In the genomic region with DNA sequence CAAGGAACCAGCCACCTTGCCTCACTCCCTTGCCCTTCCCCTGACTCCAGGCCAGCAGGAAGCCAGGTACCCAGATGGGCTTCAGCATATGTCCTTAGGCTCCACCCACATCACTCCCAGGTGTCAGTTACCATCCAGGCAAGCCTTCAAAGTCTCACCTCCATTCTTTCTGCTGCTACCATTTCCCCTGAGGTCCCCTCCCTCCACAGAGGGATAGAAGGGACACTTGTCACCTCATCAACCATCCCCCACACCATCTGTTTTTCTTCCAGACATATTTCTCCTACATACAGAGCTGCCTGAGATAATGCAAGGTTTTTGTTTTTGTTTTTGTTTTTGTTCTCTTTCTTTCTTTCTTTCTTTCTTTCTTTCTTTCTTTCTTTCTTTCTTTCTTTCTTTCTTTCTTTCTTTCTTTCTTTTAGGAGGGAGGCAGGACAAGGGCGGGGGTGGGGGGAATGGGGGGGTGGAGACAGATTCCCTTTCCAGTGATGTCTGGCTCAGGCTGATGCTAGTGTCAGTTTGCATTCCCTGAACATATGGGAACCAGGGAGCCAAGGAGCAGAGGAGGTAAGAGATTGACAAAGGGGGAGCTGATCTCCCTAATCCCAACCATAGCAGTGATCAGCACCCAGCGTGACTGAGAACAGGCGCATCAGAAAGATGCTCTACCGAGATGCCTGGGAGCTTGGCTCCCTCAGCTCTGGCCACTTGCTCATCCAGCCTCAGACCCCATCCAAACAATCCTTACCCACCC, we compare ENCODE assay signal across 16 mouse cellular contexts. TPM values are rescaled to one million over a fixed set of nuclear protein-coding genes. Genes with fewer than 3 reads are reported as not detected.
DNase-seq lines count a peak whose midpoint lies in the region; ATAC-seq and TF ChIP-seq lines count a peak whose summit lies in the region.
"Had no signal": no experiment of that assay in that cellular context is flagged by ENCODE, and none has a peak within 500 bp of the region (broad histone marks: within the 10 kb centered on the region; RNA-seq: fewer than 3 reads in every experiment).

No protein-coding gene starts in this region.

- no peak overlapping the region for H3K4me2 ChIP-seq in forebrain, embryonic 13.5 days
- H3K4me2 ChIP-seq in hindbrain, embryonic 14.5 days (replicated peaks): no peak overlapping the region
- H3K4me2 ChIP-seq: limb, embryonic 13.5 days had no signal

- no peaks in the 10 kb centered on the region for H3K27me3 ChIP-seq in embryonic facial prominence, embryonic 10.5 days (replicated peaks; ENCODE audit: low read depth, poor library complexity, severe bottlenecking)
- H3K27me3 ChIP-seq in forebrain, embryonic 13.5 days: no peaks in the 10 kb centered on the region
- H3K27me3 ChIP-seq in hindbrain, embryonic 14.5 days (ENCODE audit: control insufficient read depth, insufficient read depth, low read length): no peaks in the 10 kb centered on the region
- H3K27me3 ChIP-seq: limb, embryonic 13.5 days had no signal

- peak overlapping the region; percentile 28; the same call in 1 of the 2 replicates for H3K27ac ChIP-seq in layer of hippocampus, adult 2 months
- H3K27ac ChIP-seq in embryonic facial prominence, embryonic 10.5 days (replicated peaks): peak overlapping the region; percentile 67; the same call in 1 of the 2 replicates
- H3K27ac ChIP-seq in forebrain, embryonic 13.5 days: peak overlapping the region; percentile 88
- peak overlapping the region; percentile 63 for H3K27ac ChIP-seq in hindbrain, embryonic 14.5 days
- H3K27ac ChIP-seq: limb, embryonic 13.5 days; liver, embryonic 14.5 days had no signal

- DNase-seq in layer of hippocampus, adult 2 months (ENCODE audit: low spot score in 2 of 2): no peak
- no peak for DNase-seq in layer of hippocampus, adult 9-10 months (ENCODE audit: low spot score)
- DNase-seq in embryonic facial prominence, embryonic 10.5 days (ENCODE audit: low spot score): no peak
- DNase-seq in hindbrain, embryonic 14.5 days (ENCODE audit: low spot score): no peak
- no peak for DNase-seq in thymus, postnatal 25 days
- DNase-seq in heart, postnatal 10 days: no peak
- no peak for DNase-seq in adrenal gland, adult (ENCODE audit: inconsistent age in 2 of 2, low spot score in 1 of 2)
- DNase-seq: adrenal gland, postnatal 10 days; B cell, adult 2 months; cerebellum, adult 2 months; gastrocnemius, postnatal 25 days had no signal

- H3K4me3 ChIP-seq in layer of hippocampus, adult 2 months: no peak overlapping the region
- no peak overlapping the region for H3K4me3 ChIP-seq in embryonic facial prominence, embryonic 10.5 days
- no peak overlapping the region for H3K4me3 ChIP-seq in forebrain, embryonic 13.5 days
- H3K4me3 ChIP-seq in hindbrain, embryonic 14.5 days (replicated peaks; ENCODE audit: low read length): no peak overlapping the region
- H3K4me3 ChIP-seq: limb, embryonic 13.5 days; myocyte had no signal

- TF ChIP-seq CTCF in layer of hippocampus, adult 2 months (conservative IDR thresholded peaks at IDR 0.05): no peak

- H3K9me3 ChIP-seq in embryonic facial prominence, embryonic 10.5 days: no peaks in the 10 kb centered on the region
- H3K9me3 ChIP-seq in forebrain, embryonic 13.5 days (replicated peaks): no peaks in the 10 kb centered on the region
- no peaks in the 10 kb centered on the region for H3K9me3 ChIP-seq in hindbrain, embryonic 14.5 days (ENCODE audit: control insufficient read depth, low read length)
- H3K9me3 ChIP-seq: limb, embryonic 13.5 days had no signal

- WGBS in embryonic facial prominence, embryonic 10.5 days: 42% methylated on average over 4 of the region's 4 CpGs
- 52% methylated on average over 4 of the region's 4 CpGs for WGBS in forebrain, embryonic 13.5 days
- 28% methylated on average over 4 of the region's 4 CpGs for WGBS in hindbrain, embryonic 14.5 days

- intact Hi-C loops in heart, postnatal 10 days (cut with DNase I): no loop called here

- no peak overlapping the region for H3K9ac ChIP-seq in forebrain, embryonic 13.5 days
- H3K9ac ChIP-seq in hindbrain, embryonic 14.5 days: no peak overlapping the region
- H3K9ac ChIP-seq: limb, embryonic 13.5 days; liver, embryonic 14.5 days had no signal

- H3K4me1 ChIP-seq in embryonic facial prominence, embryonic 10.5 days: peaks cover 77% of the 10 kb centered on the region
- peaks cover 50% of the 10 kb centered on the region for H3K4me1 ChIP-seq in forebrain, embryonic 13.5 days
- H3K4me1 ChIP-seq in hindbrain, embryonic 14.5 days (replicated peaks; ENCODE audit: control insufficient read depth, insufficient read depth, low read length): peaks cover 34% of the 10 kb centered on the region

- peak; percentile 82 for ATAC-seq in forebrain, embryonic 13.5 days
- no peak for ATAC-seq in hindbrain, embryonic 14.5 days (ENCODE audit: low FRiP score)
- ATAC-seq: inflammation-experienced regulatory T-cells, adult 6 months had no signal

- peaks cover 38% of the 10 kb centered on the region for H3K36me3 ChIP-seq in embryonic facial prominence, embryonic 10.5 days (replicated peaks)
- H3K36me3 ChIP-seq in forebrain, embryonic 13.5 days (ENCODE audit: poor library complexity, severe bottlenecking): peaks cover 10% of the 10 kb centered on the region
- H3K36me3 ChIP-seq in hindbrain, embryonic 14.5 days (replicated peaks; ENCODE audit: control insufficient read depth, insufficient read depth): peaks cover 8% of the 10 kb centered on the region; the same call in 1 of the 2 replicates
- H3K36me3 ChIP-seq: limb, embryonic 13.5 days had no signal

RNA-seq across cellular contexts. Expression of a gene that starts 34.8 kb away (rescaled TPM):
- 10 to 100 TPM; 60.3 to 71.2 TPM for total RNA-seq in layer of hippocampus, adult 2 months (2021)
- 24.1 and 27.6 TPM in 2 replicates for polyA plus RNA-seq in embryonic facial prominence, embryonic 10.5 days (2016; fragmentation: Nextera tagmentation; extraction: Ambion mirVana)
- 30.6 and 33.3 TPM in 2 replicates for polyA plus RNA-seq in forebrain, embryonic 13.5 days (2015; fragmentation: Nextera tagmentation; extraction: Ambion mirVana)
- polyA plus RNA-seq in hindbrain, embryonic 14.5 days (2014; fragmentation: Nextera tagmentation; extraction: Ambion mirVana): 56.2 and 60.2 TPM in 2 replicates
- total RNA-seq in heart, postnatal 10 days (2021): 10 to 100 TPM; 34.3 to 42.8 TPM

Comparison
In these comparisons a context has a peak if more than half of its experiments do, and no peak if none do; other contexts are left out.
1. H3K27ac ChIP-seq: peak in every context shown above with its lines; median percentile 88 in forebrain, embryonic 13.5 days; 67 in embryonic facial prominence, embryonic 10.5 days; 63 in hindbrain, embryonic 14.5 days; 28 in layer of hippocampus, adult 2 months.